Mouse (Mus musculus): ENCODE results near the gene Olfr782. TPM values are rescaled to one million over a fixed set of nuclear protein-coding genes. Genes with fewer than 3 reads are reported as not detected.
"Not testable (repeated sequence)": the region's sequence is repeated elsewhere in the genome, so short reads cannot be mapped to it uniquely, and the experiment has no call there.

The Olfr782 gene
- not detected in 2 replicates for polyA plus RNA-seq (2015; fragmentation: Nextera tagmentation; extraction: Ambion mirVana)

DNA sequence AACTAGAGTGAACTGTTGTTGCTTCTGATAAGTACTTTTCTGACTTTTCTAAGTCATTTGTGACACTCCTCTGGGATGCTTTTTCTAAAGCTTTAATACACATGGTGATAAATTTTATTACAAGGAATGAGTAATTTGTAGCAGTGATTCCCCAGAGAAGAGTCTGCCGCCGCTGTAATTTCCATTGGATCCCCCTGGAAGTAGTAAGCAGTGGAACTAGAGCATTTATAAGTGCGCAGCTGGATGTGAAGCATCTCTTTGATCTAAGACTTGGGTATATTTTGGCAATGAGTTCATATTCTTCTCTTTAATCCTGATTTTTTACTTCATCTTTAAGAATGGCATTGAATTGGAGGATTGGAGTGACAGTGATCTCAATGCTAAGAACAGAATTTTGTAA is at the start of gene Olfr782:
Olfr782 (plus strand) TSS at position 301 of the 400 bp plus-strand sequence.
- Histone ChIP-seq H3K27ac (ENCODE audit: low read length) (no peak within 1 kb of the TSS), H3K27me3 (ENCODE audit: control insufficient read depth, insufficient read depth, low read depth, low read length) (no peaks in the 10 kb centered on the region), H3K9me3 (ENCODE audit: control insufficient read depth, low read length) (no peaks in the 10 kb centered on the region), H3K4me2 (ENCODE audit: low read depth, low read length) (no peak within 1 kb of the TSS), H3K4me3 (ENCODE audit: low read length) (no peak within 1 kb of the TSS), H3K36me3 (ENCODE audit: control insufficient read depth, insufficient read depth, low read length) (no peaks in the 10 kb centered on the region), H3K9ac (ENCODE audit: low read length) (no peak within 1 kb of the TSS), H3K4me1 (replicated peaks; ENCODE audit: control insufficient read depth, insufficient read depth, low read length) (no peaks in the 10 kb centered on the region)
- WGBS, result 86% methylated on average over 3 of the region's 3 CpGs
- no peak for ATAC-seq (ENCODE audit: low read depth)

GRCm38 (mm10) chr10:129312973-129313372 is 35.7 kb upstream of the Olfr782 start:
- not testable (repeated sequence) for H3K27me3 ChIP-seq (ENCODE audit: control insufficient read depth, insufficient read depth, low read depth, low read length); H3K4me1 ChIP-seq (replicated peaks; ENCODE audit: control insufficient read depth, insufficient read depth, low read length); H3K4me3 ChIP-seq (ENCODE audit: low read length); ATAC-seq (ENCODE audit: low read depth); H3K9ac ChIP-seq (ENCODE audit: low read length); H3K36me3 ChIP-seq (ENCODE audit: control insufficient read depth, insufficient read depth, low read length); H3K9me3 ChIP-seq (ENCODE audit: control insufficient read depth, low read length); H3K27ac ChIP-seq (ENCODE audit: low read length); H3K4me2 ChIP-seq (ENCODE audit: low read depth, low read length)
- 39% methylated on average over 1 of the region's 1 CpGs for WGBS

- not testable (repeated sequence) for H3K9ac ChIP-seq (ENCODE audit: low read length); H3K27ac ChIP-seq (ENCODE audit: low read length); H3K36me3 ChIP-seq (ENCODE audit: control insufficient read depth, insufficient read depth, low read length); H3K4me3 ChIP-seq (ENCODE audit: low read length); H3K9me3 ChIP-seq (ENCODE audit: control insufficient read depth, low read length); H3K4me1 ChIP-seq (replicated peaks; ENCODE audit: control insufficient read depth, insufficient read depth, low read length); H3K27me3 ChIP-seq (ENCODE audit: control insufficient read depth, insufficient read depth, low read depth, low read length); H3K4me2 ChIP-seq (ENCODE audit: low read depth, low read length); ATAC-seq (ENCODE audit: low read depth)
- no CpG with 5 or more reads among the region's 1 CpGs for WGBS
Observed at GRCm38 (mm10) chr10:129313521-129313920, 35.1 kb upstream of the Olfr782 start.

DNA sequence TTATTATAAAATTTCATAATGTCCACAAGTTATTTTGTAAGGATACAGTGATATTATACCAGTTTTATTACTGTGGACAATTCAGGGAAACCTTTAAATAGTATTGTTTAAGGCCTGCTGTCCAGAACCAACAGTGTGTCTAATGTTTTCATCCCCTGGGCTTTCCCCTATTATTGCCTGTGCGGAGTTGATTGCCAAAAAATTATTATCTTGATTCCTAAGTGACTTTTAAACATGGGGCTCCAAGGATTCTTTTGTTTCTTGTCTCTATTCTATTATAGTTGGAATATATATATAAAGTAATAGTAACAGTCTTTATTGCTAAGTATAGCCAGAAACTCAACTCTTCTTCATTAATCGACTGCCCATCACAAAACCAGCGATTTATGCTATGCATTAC is 30.8 kb upstream of the Olfr782 start, which contains the start of gene Olfr780:
Olfr780 (plus strand) TSS at position 301 of the 400 bp plus-strand sequence.
- no peak within 1 kb of the TSS for H3K4me3 ChIP-seq (ENCODE audit: low read length)
- no peak within 1 kb of the TSS for H3K9ac ChIP-seq (ENCODE audit: low read length)
- H3K4me2 ChIP-seq (ENCODE audit: low read depth, low read length), result no peak within 1 kb of the TSS
- H3K9me3 ChIP-seq (ENCODE audit: control insufficient read depth, low read length), result no peaks in the 10 kb centered on the region
- no peak for ATAC-seq (ENCODE audit: low read depth)
- WGBS, result 73% methylated on average over 3 of the region's 3 CpGs
- no peaks in the 10 kb centered on the region for H3K4me1 ChIP-seq (replicated peaks; ENCODE audit: control insufficient read depth, insufficient read depth, low read length)
- no peak within 1 kb of the TSS for H3K27ac ChIP-seq (ENCODE audit: low read length)
- H3K27me3 ChIP-seq (ENCODE audit: control insufficient read depth, insufficient read depth, low read depth, low read length), result no peaks in the 10 kb centered on the region
- H3K36me3 ChIP-seq (ENCODE audit: control insufficient read depth, insufficient read depth, low read length), result no peaks in the 10 kb centered on the region

- Histone ChIP-seq H3K27ac (ENCODE audit: low read length) (no peak within 1 kb of the TSS), H3K9me3 (ENCODE audit: control insufficient read depth, low read length) (no peaks in the 10 kb centered on the region), H3K27me3 (ENCODE audit: control insufficient read depth, insufficient read depth, low read depth, low read length) (no peaks in the 10 kb centered on the region), H3K4me2 (ENCODE audit: low read depth, low read length) (no peak within 1 kb of the TSS), H3K4me3 (ENCODE audit: low read length) (no peak within 1 kb of the TSS), H3K36me3 (ENCODE audit: control insufficient read depth, insufficient read depth, low read length) (no peaks in the 10 kb centered on the region), H3K4me1 (replicated peaks; ENCODE audit: control insufficient read depth, insufficient read depth, low read length) (no peaks in the 10 kb centered on the region), H3K9ac (ENCODE audit: low read length) (no peak within 1 kb of the TSS)
- no peak for ATAC-seq (ENCODE audit: low read depth)
Observed at GRCm38 (mm10) chr10:129328554-129328953, 20.1 kb upstream of the Olfr782 start, which contains the start of gene Olfr781. Gene Olfr781, plus strand, starts transcription at chr10:129328854.

DNA sequence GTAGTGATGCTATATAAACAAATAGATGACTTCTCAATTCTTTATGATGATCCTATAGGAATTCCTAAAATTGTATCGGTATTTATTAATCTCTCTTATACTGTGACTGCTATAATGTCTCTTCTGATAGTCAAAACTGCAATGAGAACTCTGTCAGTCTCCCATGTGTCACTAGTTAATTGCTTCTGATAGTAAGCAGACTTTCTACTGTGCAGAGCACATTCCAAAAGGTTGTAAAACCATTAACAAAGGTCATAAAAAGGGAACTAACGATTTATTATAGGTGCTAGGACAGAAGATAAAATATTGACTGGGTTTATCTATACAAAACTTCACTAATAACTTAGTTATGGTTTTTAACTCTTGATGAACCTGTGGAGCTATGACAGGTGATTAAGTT is 3.8 kb downstream of the Olfr782 start:
- WGBS, result 63% methylated on average over 2 of the region's 2 CpGs
- H3K9ac ChIP-seq (ENCODE audit: low read length); H3K4me1 ChIP-seq (replicated peaks; ENCODE audit: control insufficient read depth, insufficient read depth, low read length); ATAC-seq (ENCODE audit: low read depth); H3K9me3 ChIP-seq (ENCODE audit: control insufficient read depth, low read length); H3K27ac ChIP-seq (ENCODE audit: low read length); H3K4me3 ChIP-seq (ENCODE audit: low read length); H3K27me3 ChIP-seq (ENCODE audit: control insufficient read depth, insufficient read depth, low read depth, low read length); H3K4me2 ChIP-seq (ENCODE audit: low read depth, low read length); H3K36me3 ChIP-seq (ENCODE audit: control insufficient read depth, insufficient read depth, low read length): not testable (repeated sequence)

DNA sequence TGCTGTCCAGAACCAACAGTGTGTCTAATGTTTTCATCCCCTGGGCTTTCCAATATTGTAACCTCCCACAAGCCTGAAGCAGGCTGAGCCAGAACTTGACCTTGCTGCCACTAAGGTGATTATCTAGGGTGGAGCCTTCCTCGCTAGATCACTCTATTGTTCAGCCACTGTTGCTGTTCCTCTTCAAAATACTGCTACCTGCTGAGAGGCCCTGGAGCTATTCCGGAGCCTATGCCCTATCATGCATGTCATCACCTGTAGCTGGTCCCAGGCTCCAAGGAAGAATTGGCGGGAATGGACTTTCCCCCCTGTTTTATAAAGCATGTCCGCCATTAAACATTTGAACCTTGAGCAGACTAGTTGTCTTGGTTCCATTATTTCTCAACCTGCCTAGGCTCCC is 7.8 kb downstream of the Olfr782 start:
- 79% methylated on average over 4 of the region's 4 CpGs for WGBS
- not testable (repeated sequence) for H3K27me3 ChIP-seq (ENCODE audit: control insufficient read depth, insufficient read depth, low read depth, low read length); H3K36me3 ChIP-seq (ENCODE audit: control insufficient read depth, insufficient read depth, low read length); H3K9ac ChIP-seq (ENCODE audit: low read length); H3K9me3 ChIP-seq (ENCODE audit: control insufficient read depth, low read length); H3K27ac ChIP-seq (ENCODE audit: low read length); H3K4me3 ChIP-seq (ENCODE audit: low read length); ATAC-seq (ENCODE audit: low read depth); H3K4me2 ChIP-seq (ENCODE audit: low read depth, low read length); H3K4me1 ChIP-seq (replicated peaks; ENCODE audit: control insufficient read depth, insufficient read depth, low read length)

GRCm38 (mm10) chr10:129357307-129357706 is 8.7 kb downstream of the Olfr782 start:
- Histone ChIP-seq H3K4me3 (ENCODE audit: low read length) (no peak overlapping the region), H3K27ac (ENCODE audit: low read length) (no peak overlapping the region), H3K9me3 (ENCODE audit: control insufficient read depth, low read length) (no peaks in the 10 kb centered on the region), H3K4me2 (ENCODE audit: low read depth, low read length) (no peak overlapping the region), H3K4me1 (replicated peaks; ENCODE audit: control insufficient read depth, insufficient read depth, low read length) (no peaks in the 10 kb centered on the region), H3K27me3 (ENCODE audit: control insufficient read depth, insufficient read depth, low read depth, low read length) (no peaks in the 10 kb centered on the region), H3K36me3 (ENCODE audit: control insufficient read depth, insufficient read depth, low read length) (no peaks in the 10 kb centered on the region), H3K9ac (ENCODE audit: low read length) (no peak overlapping the region)
- 73% methylated on average over 5 of the region's 5 CpGs for WGBS
- ATAC-seq (ENCODE audit: low read depth), result no peak

DNA sequence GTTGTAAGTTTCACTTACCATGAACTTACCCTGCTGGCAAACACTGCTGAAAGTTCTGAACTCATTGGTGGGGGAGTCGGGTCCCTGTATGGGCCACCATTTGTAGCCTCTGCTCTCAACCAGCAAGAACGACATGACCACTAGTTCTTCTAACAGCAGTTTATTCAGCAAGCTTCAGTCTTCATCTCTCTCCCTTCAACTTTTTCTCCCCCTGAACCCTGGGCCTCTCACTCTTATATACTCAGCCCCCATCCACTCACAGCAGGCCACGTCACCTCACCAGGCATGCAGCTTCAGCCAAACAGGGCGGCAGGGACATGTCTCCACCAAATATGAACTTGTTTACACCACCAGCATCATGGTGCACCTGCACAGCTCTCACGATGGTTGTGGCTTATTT is 25.4 kb downstream of the Olfr782 start:
- H3K27ac ChIP-seq (ENCODE audit: low read length); H3K9ac ChIP-seq (ENCODE audit: low read length); ATAC-seq (ENCODE audit: low read depth); H3K4me3 ChIP-seq (ENCODE audit: low read length); H3K27me3 ChIP-seq (ENCODE audit: control insufficient read depth, insufficient read depth, low read depth, low read length); H3K4me2 ChIP-seq (ENCODE audit: low read depth, low read length); H3K36me3 ChIP-seq (ENCODE audit: control insufficient read depth, insufficient read depth, low read length); H3K9me3 ChIP-seq (ENCODE audit: control insufficient read depth, low read length); H3K4me1 ChIP-seq (replicated peaks; ENCODE audit: control insufficient read depth, insufficient read depth, low read length): not testable (repeated sequence)
- WGBS, result 84% methylated on average over 5 of the region's 5 CpGs

- no peak within 1 kb of the TSS for H3K4me2 ChIP-seq (ENCODE audit: low read depth, low read length)
- H3K27me3 ChIP-seq (ENCODE audit: control insufficient read depth, insufficient read depth, low read depth, low read length), result no peaks in the 10 kb centered on the region
- H3K9ac ChIP-seq (ENCODE audit: low read length), result no peak within 1 kb of the TSS
- H3K36me3 ChIP-seq (ENCODE audit: control insufficient read depth, insufficient read depth, low read length), result no peaks in the 10 kb centered on the region
- H3K9me3 ChIP-seq (ENCODE audit: control insufficient read depth, low read length), result no peaks in the 10 kb centered on the region
- ATAC-seq (ENCODE audit: low read depth), result no peak
- H3K4me1 ChIP-seq (replicated peaks; ENCODE audit: control insufficient read depth, insufficient read depth, low read length), result no peaks in the 10 kb centered on the region
- no peak within 1 kb of the TSS for H3K27ac ChIP-seq (ENCODE audit: low read length)
- no peak within 1 kb of the TSS for H3K4me3 ChIP-seq (ENCODE audit: low read length)
Observed at GRCm38 (mm10) chr10:129383783-129384182, 35.1 kb downstream of the Olfr782 start, which contains the start of gene Olfr784. Gene Olfr784, plus strand, starts transcription at chr10:129384083.

All from lung, embryonic 16.5 days (tissue).